Mouse (Mus musculus) embryonic facial prominence, embryonic 11.5 days (tissue): Measurements from ENCODE around the gene Itln1. TPM values are rescaled to one million over a fixed set of nuclear protein-coding genes. Genes with fewer than 3 reads are reported as not detected.
A peak's percentile ranks its signal among the peaks of the same experiment; 100 is the strongest.

Experiments
- ATAC-seq: fragments of 200-750 bp; cut with Nextera tagmentation; replicated peaks from 2 replicates; pipeline ENCODE4 v1.8.0; 2017; ENCODE audit warnings: low read depth; ENCODE audit not compliant: insufficient number of reproducible peaks, low FRiP score, low TSS enrichment
- DNase-seq: peaks from one replicate; pipeline ENCODE4 v3.0.0-alpha.2; 2015; ENCODE audit warnings: low spot score
- H3K27ac ChIP-seq: fragments of 300-500 bp; sonication (generic); replicated peaks from 2 replicates; pipeline ENCODE4 v1.5.1; 2014; ENCODE audit warnings: mild to moderate bottlenecking, low read depth, low read length, control low read depth
- H3K27me3 ChIP-seq: fragments of 300-500 bp; sonication (generic); 2 replicates; pipeline ENCODE4 v1.6.1; 2014; ENCODE audit warnings: mild to moderate bottlenecking, low read length, moderate library complexity, mixed read lengths; ENCODE audit not compliant: control insufficient read depth, insufficient read depth
- H3K36me3 ChIP-seq: fragments of 300-500 bp; sonication (generic); replicated peaks from 2 replicates; pipeline ENCODE4 v1.6.1; 2014; ENCODE audit warnings: low read depth, mild to moderate bottlenecking, low read length, moderate library complexity, mixed read lengths; ENCODE audit not compliant: control insufficient read depth, insufficient read depth
- H3K4me1 ChIP-seq: fragments of 300-500 bp; sonication (generic); 2 replicates; pipeline ENCODE4 v1.6.1; 2014; ENCODE audit warnings: low read length, mixed read lengths; ENCODE audit not compliant: control insufficient read depth, insufficient read depth
- H3K4me2 ChIP-seq: fragments of 300-500 bp; sonication (generic); 2 replicates; pipeline ENCODE4 v1.6.1; 2014; ENCODE audit warnings: low read depth, mild to moderate bottlenecking, control low read depth, low read length, moderate library complexity
- H3K4me3 ChIP-seq: fragments of 300-500 bp; sonication (generic); 2 replicates; pipeline ENCODE4 v1.5.1; 2014; ENCODE audit warnings: low read depth, low read length, control low read depth
- H3K9ac ChIP-seq: fragments of 300-500 bp; sonication (generic); replicated peaks from 2 replicates; pipeline ENCODE4 v1.6.1; 2014; ENCODE audit warnings: mild to moderate bottlenecking, control low read depth, low read length
- H3K9me3 ChIP-seq: fragments of 300-500 bp; sonication (generic); replicated peaks from 2 replicates; pipeline ENCODE4 v1.6.1; 2016; ENCODE audit warnings: mild to moderate bottlenecking, low read length, inconsistent platforms, mixed read lengths; ENCODE audit not compliant: control insufficient read depth
- WGBS: fragments of 180-500 bp; shearing (Covaris S2); extraction: QIAGEN DNeasy Blood & Tissue Kit; methylation state at CpG from one replicate; pipeline ENCODE4 v1.1.7; 2014; 5-methylcytosine and 5-hydroxymethylcytosine counted together
- polyA plus RNA-seq: library from polyadenylated mRNA; unstranded; fragments of >200 nt; fragmentation: Nextera tagmentation; extraction: Ambion mirVana; gene quantifications from 2 replicates; pipeline ENCODE4 v1.2.1, GENCODE M21; 2014

Gene Itln1
- not detected in 2 replicates for polyA plus RNA-seq

- Histone ChIP-seq H3K9me3 (no peaks in the 10 kb centered on the region), H3K4me3 (no peak within 1 kb of the TSS), H3K36me3 (no peaks in the 10 kb centered on the region), H3K27ac (no peak within 1 kb of the TSS), H3K4me1 (no peaks in the 10 kb centered on the region), H3K4me2 (no peak within 1 kb of the TSS), H3K27me3 (no peaks in the 10 kb centered on the region), H3K9ac (no peak within 1 kb of the TSS)
- ATAC-seq (no peak), DNase-seq (no peak)
- 96% methylated on average over 1 of the region's 1 CpGs for WGBS
Measured at GRCm38 (mm10) chr1:171535194-171535593, at the start of gene Itln1. TSS of gene Itln1 (minus strand) at chr1:171535294.

- no peaks in the 10 kb centered on the region for H3K9me3 ChIP-seq
- no peaks in the 10 kb centered on the region for H3K36me3 ChIP-seq
- DNase-seq (no peak), ATAC-seq (no peak)
- H3K27me3 ChIP-seq: no peaks in the 10 kb centered on the region
- H3K4me2 ChIP-seq: no peak overlapping the region
- no peaks in the 10 kb centered on the region for H3K4me1 ChIP-seq
- WGBS: 81% methylated on average over 2 of the region's 2 CpGs
- no peak overlapping the region for H3K9ac ChIP-seq
- no peak overlapping the region for H3K4me3 ChIP-seq
- no peak overlapping the region for H3K27ac ChIP-seq
Measured at GRCm38 (mm10) chr1:171584584-171584983, 49.5 kb upstream of the Itln1 start.

DNA sequence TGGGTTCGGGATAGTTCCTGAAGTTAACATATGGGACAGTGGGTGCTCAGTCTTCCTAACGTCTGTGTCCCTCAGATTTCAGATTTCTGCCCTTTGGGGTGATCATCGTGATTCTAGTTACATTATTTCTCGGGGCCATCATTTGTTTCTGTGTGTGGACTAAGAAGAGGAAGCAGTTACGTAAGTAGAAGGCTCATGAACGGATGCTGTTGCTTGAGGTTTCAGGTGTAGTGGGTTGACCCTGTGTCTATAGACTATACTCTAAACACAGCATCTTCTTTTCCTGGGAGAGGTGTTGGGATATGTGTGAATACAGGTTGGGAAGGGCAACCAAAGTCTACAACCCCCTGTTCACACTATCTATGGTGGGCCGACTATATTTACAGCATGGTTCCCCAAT, 42.1 kb upstream of the Itln1 start:
- H3K36me3 ChIP-seq: no peaks in the 10 kb centered on the region
- WGBS: 75% methylated on average over 7 of the region's 7 CpGs
- no peak for ATAC-seq

DNA sequence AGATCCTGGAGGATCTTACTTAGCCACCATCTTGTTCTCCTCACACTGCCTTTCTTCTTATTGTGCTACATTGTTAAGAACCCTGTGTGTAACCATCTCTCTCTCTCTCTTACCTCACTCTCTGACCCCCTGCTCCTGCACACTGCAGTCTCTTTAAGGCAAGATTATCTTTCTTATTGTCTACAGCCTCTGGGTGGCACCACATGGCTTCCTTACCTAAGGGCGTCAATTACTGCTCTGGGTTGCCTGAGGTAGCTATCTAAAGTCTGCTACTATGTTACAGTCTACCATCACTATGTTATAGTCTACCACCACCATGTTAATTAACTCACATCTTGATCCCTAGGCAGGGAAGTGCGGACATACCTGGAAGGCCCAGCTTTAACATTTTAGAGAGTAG, 33.3 kb upstream of the Itln1 start:
- H3K4me1 ChIP-seq: no peaks in the 10 kb centered on the region
- no peak overlapping the region; the same call in 1 of the 2 replicates for H3K27ac ChIP-seq
- WGBS: 57% methylated on average over 2 of the region's 2 CpGs
- no peaks in the 10 kb centered on the region for H3K9me3 ChIP-seq
- H3K4me3 ChIP-seq: no peak overlapping the region
- DNase-seq (no peak), ATAC-seq (no peak)
- no peaks in the 10 kb centered on the region for H3K36me3 ChIP-seq
- H3K4me2 ChIP-seq: no peak overlapping the region
- H3K27me3 ChIP-seq: no peaks in the 10 kb centered on the region
- H3K9ac ChIP-seq: no peak overlapping the region

More for the DNA sequence above, 42.1 kb upstream of the Itln1 start:
- Histone ChIP-seq H3K9ac (no peak overlapping the region), H3K4me2 (no peak overlapping the region), H3K27me3 (no peaks in the 10 kb centered on the region), H3K9me3 (no peaks in the 10 kb centered on the region), H3K27ac (no peak overlapping the region), H3K4me1 (no peaks in the 10 kb centered on the region), H3K4me3 (no peak overlapping the region)
- DNase-seq: no peak

- H3K4me3 ChIP-seq: no peak overlapping the region
- H3K36me3 ChIP-seq: no peaks in the 10 kb centered on the region
- H3K4me1 ChIP-seq: no peaks in the 10 kb centered on the region
- peak; percentile 75 for DNase-seq
- no peaks in the 10 kb centered on the region for H3K9me3 ChIP-seq
- no peaks in the 10 kb centered on the region for H3K27me3 ChIP-seq
- 0 out of 2 replicates have a peak, but pooled peaks have one; percentile 20 for ATAC-seq
- no peak overlapping the region for H3K9ac ChIP-seq
- WGBS: 21% methylated on average over 8 of the region's 8 CpGs
- no peak overlapping the region for H3K4me2 ChIP-seq
- H3K27ac ChIP-seq: no peak overlapping the region
Measured at GRCm38 (mm10) chr1:171566777-171567176, 31.7 kb upstream of the Itln1 start.

DNA sequence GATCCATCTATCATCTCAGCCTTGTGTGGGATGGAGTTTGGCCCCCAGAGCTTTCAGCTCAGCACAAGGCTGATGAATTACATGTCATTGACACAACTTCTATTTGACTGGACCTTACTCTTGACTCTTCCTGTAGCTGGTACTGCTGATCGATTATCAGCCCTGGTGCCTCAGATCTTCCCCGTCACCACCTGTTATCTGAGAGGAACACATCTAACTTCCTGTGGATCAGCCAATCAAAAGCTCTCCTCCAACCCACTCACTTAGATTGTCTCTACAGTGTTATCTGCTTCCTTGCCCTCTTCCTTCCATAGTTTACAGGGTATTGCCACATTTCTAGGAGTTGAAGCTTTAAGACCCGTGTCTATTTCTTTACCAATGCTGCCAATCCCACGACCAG, 30.8 kb upstream of the Itln1 start:
- no peak overlapping the region for H3K4me2 ChIP-seq
- no peak for DNase-seq
- H3K36me3 ChIP-seq: no peaks in the 10 kb centered on the region
- no peak overlapping the region for H3K4me3 ChIP-seq
- 70% methylated on average over 4 of the region's 4 CpGs for WGBS
- no peak overlapping the region for H3K27ac ChIP-seq
- no peak overlapping the region for H3K9ac ChIP-seq
- H3K9me3 ChIP-seq: no peaks in the 10 kb centered on the region
- no peak for ATAC-seq
- H3K4me1 ChIP-seq: no peaks in the 10 kb centered on the region
- no peaks in the 10 kb centered on the region for H3K27me3 ChIP-seq

DNA sequence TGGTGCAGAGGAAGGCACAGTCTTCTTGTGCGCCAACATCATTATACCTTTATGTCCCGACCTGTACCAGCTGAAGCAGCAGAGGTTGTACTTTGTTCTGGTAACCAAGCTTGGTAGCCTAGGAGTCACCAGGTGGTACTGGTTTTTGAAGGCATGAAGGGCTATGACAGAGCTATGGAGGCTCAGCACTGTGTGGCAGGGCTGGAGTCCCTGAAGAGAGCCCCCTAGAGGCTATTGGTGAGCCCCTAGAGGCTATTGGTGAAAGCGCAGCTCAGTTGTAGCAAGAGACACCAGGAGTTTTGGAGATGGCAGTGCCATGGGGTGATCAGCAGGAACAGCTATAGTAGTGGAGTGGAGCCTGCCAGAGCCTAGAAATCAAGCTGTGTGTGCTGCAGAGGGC, 29.2 kb upstream of the Itln1 start:
- no peaks in the 10 kb centered on the region for H3K36me3 ChIP-seq
- no peak overlapping the region for H3K27ac ChIP-seq
- H3K9ac ChIP-seq: no peak overlapping the region
- H3K4me2 ChIP-seq: no peak overlapping the region
- WGBS: 61% methylated on average over 3 of the region's 3 CpGs
- no peaks in the 10 kb centered on the region for H3K9me3 ChIP-seq
- H3K4me1 ChIP-seq: no peaks in the 10 kb centered on the region
- H3K4me3 ChIP-seq: no peak overlapping the region
- no peak for ATAC-seq
- no peaks in the 10 kb centered on the region for H3K27me3 ChIP-seq
- peak; percentile 61 for DNase-seq

DNA sequence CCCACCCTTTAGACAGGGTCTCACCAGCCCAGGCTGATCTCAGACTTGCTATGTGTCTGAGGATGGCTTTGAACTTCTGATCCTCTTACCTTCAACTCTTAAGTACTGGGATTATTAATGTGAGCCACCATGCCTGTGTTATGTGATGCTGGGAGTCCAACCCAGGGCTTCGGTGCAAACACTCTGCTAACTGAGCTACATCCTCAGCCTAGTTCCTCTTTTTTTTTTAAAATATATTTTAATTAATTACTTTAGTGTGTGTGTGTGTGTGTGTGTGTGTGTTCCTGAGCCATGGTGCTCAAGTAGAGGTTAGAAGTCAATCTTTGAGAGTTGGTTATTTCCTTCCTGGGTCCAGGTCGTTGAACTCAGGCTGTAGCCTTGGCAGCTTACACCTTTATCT, 27.9 kb upstream of the Itln1 start:
- no peaks in the 10 kb centered on the region for H3K27me3 ChIP-seq
- no peaks in the 10 kb centered on the region for H3K36me3 ChIP-seq
- DNase-seq (no peak), ATAC-seq (no peak)
- H3K9ac ChIP-seq: no peak overlapping the region
- H3K9me3 ChIP-seq: no peaks in the 10 kb centered on the region
- no peaks in the 10 kb centered on the region for H3K4me1 ChIP-seq
- WGBS: 84% methylated on average over 2 of the region's 2 CpGs
- H3K27ac ChIP-seq: no peak overlapping the region
- H3K4me3 ChIP-seq: no peak overlapping the region
- H3K4me2 ChIP-seq: no peak overlapping the region
